Mouse (Mus musculus): Measurements from ENCODE around the gene Ppp4c.

- TF ChIP-seq GATA1 (IDR thresholded peaks at IDR 0.05; ENCODE audit: borderline replicate concordance, low read length) (no peak), FLI1 (IDR thresholded peaks at IDR 0.05; ENCODE audit: low read length) (no peak)
These were observed 52.1 kb downstream of the Ppp4c start for GRCm38 (mm10) chr7:126740132-126740735.
